Mouse (Mus musculus) lung, postnatal 4 days (tissue): ENCODE results near the gene Ddt.

ENCODE experiments used
- DNase-seq, 2 experiments: peaks; one replicate each; pipeline ENCODE4 v3.0.0; 2021

Gene Ddt

GRCm38 (mm10) chr10:75767756-75768155, 5.5 kb downstream of the Ddt start:
- peak in 1 of 2 experiments; percentile 20 for DNase-seq

GRCm38 (mm10) chr10:75766856-75767255, 6.4 kb downstream of the Ddt start:
- peak in 1 of 2 experiments; percentile 6 for DNase-seq

- DNase-seq, result peak; percentile 51 to 81
Measured at GRCm38 (mm10) chr10:75764519-75765473, 8.4 kb downstream of the Ddt start.

DNA sequence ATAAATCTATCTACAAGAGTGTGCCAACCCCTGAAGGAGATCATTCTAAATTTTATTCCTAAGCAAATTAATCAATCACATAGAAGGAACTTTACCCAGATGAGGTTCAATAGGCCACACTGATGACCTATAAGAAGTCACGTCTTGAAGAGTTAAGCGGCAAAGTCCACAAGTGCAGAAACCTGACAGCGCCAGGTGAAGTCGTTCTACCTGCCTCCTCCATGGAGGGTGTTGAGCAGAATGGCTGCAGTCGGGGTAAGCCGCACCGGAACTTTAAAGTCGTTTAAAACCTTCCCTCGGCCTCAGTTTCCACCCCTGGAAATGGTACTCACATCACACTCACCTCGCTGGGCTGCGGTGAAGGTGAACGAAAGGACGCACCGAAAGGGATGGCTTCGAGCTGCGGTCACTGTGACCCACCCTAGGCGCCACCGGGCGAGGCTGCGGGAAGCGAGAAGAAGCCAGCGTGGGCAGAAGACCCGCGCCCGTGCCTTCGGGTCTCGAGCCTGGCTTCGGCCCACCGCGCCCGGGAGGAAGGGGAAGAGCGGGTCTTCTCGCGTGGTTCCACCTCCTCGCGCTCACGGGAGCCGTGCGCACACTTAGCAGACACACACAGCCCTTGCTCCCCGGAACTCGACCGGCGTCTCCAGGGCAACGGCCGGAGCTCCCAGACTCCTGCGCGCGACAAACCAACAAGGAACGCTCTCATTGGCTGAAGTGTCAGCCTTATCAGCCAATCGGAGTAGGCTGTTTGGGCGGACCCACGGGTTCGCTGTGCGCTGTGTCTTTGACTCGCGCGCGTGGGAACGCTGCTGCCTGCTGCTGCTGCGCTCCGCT, 9.3 kb downstream of the Ddt start, which contains the start of gene Cabin1:
Gene Cabin1, minus strand, starts transcription at position 660 of the 837 bp plus-strand sequence.
- DNase-seq, result peak; percentile 98

- DNase-seq, result no peak
Measured at GRCm38 (mm10) chr10:75762413-75762812, 10.8 kb downstream of the Ddt start.

DNA sequence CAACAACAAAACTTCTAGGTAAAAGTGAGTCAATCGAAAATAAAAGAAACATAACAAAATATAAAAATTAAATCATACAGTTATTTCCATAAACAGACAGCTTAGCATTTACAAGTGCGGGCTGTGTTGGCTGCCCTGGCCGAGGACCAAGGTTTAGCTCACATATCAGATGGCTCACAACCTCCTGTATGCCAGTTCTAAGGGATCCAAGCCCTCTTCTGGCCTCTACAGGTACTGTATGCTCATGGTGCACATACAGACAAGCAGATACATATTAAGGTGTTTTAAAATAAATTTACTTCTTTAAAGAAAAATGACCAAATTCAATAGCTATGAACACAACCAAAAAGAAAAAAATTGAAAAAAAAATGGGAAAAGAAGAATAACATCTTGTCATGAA, 12.9 kb downstream of the Ddt start:
- no peak for DNase-seq

GRCm38 (mm10) chr10:75756719-75757118, 16.5 kb downstream of the Ddt start:
- no peak for DNase-seq

DNA sequence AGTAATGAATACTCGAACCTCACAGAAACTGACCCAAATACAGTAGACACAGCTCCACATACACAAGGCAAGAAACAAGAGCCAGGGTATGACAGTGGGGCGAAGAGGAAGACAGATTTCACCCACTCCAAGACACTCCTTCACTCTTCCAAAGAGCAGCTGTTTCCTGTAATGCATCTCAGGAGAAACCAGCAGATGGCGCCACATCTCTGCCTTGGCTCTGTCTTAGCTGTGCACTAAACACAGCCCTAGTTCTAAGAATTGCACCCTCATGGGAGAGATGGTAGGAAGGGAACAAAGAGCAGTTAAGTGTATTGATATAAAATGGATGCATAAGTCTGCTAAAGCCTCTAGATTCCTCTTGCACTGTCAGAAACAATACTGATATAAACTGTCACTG, 29.2 kb downstream of the Ddt start:
- DNase-seq, result peak; percentile 63 to 84

DNA sequence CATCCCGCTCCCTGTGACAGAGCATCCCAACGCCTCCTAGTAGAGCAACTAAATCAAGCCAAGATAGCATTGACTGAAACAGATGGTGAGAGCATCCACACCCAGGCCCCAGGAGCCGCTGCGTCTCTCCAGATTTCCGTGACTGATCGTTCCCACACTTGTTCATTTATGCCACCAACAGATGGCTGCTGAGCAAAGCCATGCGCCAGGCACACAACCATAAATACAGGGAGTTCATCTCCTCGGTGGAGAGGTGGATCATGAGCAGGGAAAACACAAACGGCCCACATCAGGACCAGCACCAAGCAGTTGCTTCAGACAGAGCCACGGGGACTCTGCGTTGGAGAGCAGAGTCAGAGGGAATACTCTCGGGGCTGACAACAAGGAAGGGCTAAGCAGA, 29.8 kb downstream of the Ddt start:
- no peak for DNase-seq

DNA sequence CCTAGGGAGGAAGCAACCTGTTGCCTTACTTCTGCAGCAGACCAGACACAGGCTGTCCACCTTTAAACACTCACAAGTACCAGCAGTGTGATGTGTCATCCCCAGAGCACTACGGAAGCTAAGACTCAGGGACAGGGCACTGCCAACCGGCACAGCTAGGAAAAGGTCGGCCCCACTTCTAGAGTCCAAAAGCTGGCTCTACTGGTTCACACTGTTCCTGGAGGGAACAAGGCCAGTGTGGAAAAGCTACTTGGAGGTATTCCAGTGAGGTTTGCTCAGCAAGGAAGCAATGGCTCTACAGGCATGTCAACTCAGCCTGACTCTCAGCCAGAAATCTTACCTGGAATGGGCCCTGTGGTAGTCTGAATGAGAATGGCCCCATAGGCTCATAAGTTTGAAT, 32.3 kb downstream of the Ddt start:
- no peak for DNase-seq

- no peak for DNase-seq
Measured at GRCm38 (mm10) chr10:75725449-75725848, 47.8 kb downstream of the Ddt start.
